Mouse (Mus musculus): ENCODE results near the gene Il17ra. TPM values are rescaled to one million over a fixed set of nuclear protein-coding genes. Genes with fewer than 3 reads are reported as not detected.

The Il17ra gene
- polyA plus RNA-seq, 1 experiment from 2014 or later, result 4.2 TPM

- peak overlapping the region; percentile 79 for H3K4me2 ChIP-seq
- peak overlapping the region; percentile 87 for H3K4me3 ChIP-seq
- 11% methylated on average over 22 of the region's 22 CpGs for WGBS
- 0 out of 2 replicates have a peak overlapping the region, but pooled peaks have one; percentile 97 for H3K27ac ChIP-seq
- peak overlapping the region; percentile 91 for H3K9ac ChIP-seq
- no peaks in the 10 kb centered on the region for H3K36me3 ChIP-seq (replicated peaks)
- no peak for ATAC-seq (replicated peaks)
- peaks cover 49% of the 10 kb centered on the region for H3K4me1 ChIP-seq
- no peaks in the 10 kb centered on the region for H3K27me3 ChIP-seq (replicated peaks)
- no peaks in the 10 kb centered on the region for H3K9me3 ChIP-seq
Measured at GRCm38 (mm10) chr6:120491862-120492498, 28.9 kb downstream of the Il17ra start.

- under 1% methylated on average over 87 of the region's 95 CpGs for WGBS
- Histone ChIP-seq H3K9ac (peak overlapping the region; percentile 91), H3K4me3 (peak overlapping the region; percentile 87), H3K9me3 (no peaks in the 10 kb centered on the region), H3K4me1 (peaks cover 49% of the 10 kb centered on the region), H3K36me3 (replicated peaks) (no peaks in the 10 kb centered on the region), H3K27ac (peak overlapping the region; percentile 97), H3K4me2 (peak overlapping the region; percentile 79), H3K27me3 (replicated peaks) (no peaks in the 10 kb centered on the region)
- ATAC-seq (replicated peaks), result peak; percentile 28
Measured at GRCm38 (mm10) chr6:120492499-120493373, 29.7 kb downstream of the Il17ra start.

- Histone ChIP-seq H3K9me3 (no peaks in the 10 kb centered on the region), H3K27me3 (replicated peaks) (no peaks in the 10 kb centered on the region), H3K9ac (peak within 1 kb of the TSS; percentile 91), H3K36me3 (replicated peaks) (no peaks in the 10 kb centered on the region), H3K4me2 (peak within 1 kb of the TSS; percentile 79), H3K4me3 (peak within 1 kb of the TSS; percentile 87), H3K4me1 (peaks cover 49% of the 10 kb centered on the region), H3K27ac (peak within 1 kb of the TSS; percentile 97)
- ATAC-seq (replicated peaks), result peak; percentile 88
- WGBS, result under 1% methylated on average over 63 of the region's 84 CpGs
Measured at GRCm38 (mm10) chr6:120493374-120494181, 30.5 kb downstream of the Il17ra start, which contains the start of gene Tmem121b. Gene Tmem121b, minus strand, starts transcription at chr6:120493807.

GRCm38 (mm10) chr6:120496544-120496943 lies 33.5 kb downstream of the Il17ra start:
- H3K9me3 ChIP-seq, result no peaks in the 10 kb centered on the region
- no peak overlapping the region for H3K4me2 ChIP-seq
- H3K36me3 ChIP-seq (replicated peaks), result no peaks in the 10 kb centered on the region
- 51% methylated on average over 3 of the region's 3 CpGs for WGBS
- no peaks in the 10 kb centered on the region for H3K27me3 ChIP-seq (replicated peaks)
- no peak overlapping the region for H3K4me3 ChIP-seq
- ATAC-seq (replicated peaks), result no peak
- H3K4me1 ChIP-seq, result peaks cover 22% of the 10 kb centered on the region
- H3K27ac ChIP-seq, result no peak overlapping the region
- H3K9ac ChIP-seq, result no peak overlapping the region

GRCm38 (mm10) chr6:120504051-120504450 lies 41.0 kb downstream of the Il17ra start:
- Histone ChIP-seq H3K4me2 (no peak overlapping the region), H3K9ac (no peak overlapping the region), H3K27ac (no peak overlapping the region), H3K36me3 (replicated peaks) (no peaks in the 10 kb centered on the region), H3K9me3 (no peaks in the 10 kb centered on the region), H3K4me1 (no peaks in the 10 kb centered on the region), H3K27me3 (replicated peaks) (no peaks in the 10 kb centered on the region), H3K4me3 (no peak overlapping the region)
- no peak for ATAC-seq (replicated peaks)
- 71% methylated on average over 3 of the region's 3 CpGs for WGBS

GRCm38 (mm10) chr6:120505531-120505930 lies 42.5 kb downstream of the Il17ra start:
- H3K9ac ChIP-seq, result no peak overlapping the region
- no peak overlapping the region for H3K27ac ChIP-seq
- no peak overlapping the region for H3K4me3 ChIP-seq
- H3K4me2 ChIP-seq, result no peak overlapping the region
- WGBS, result 53% methylated on average over 4 of the region's 4 CpGs
- no peak for ATAC-seq (replicated peaks)
- H3K4me1 ChIP-seq, result no peaks in the 10 kb centered on the region
- no peaks in the 10 kb centered on the region for H3K9me3 ChIP-seq
- no peaks in the 10 kb centered on the region for H3K27me3 ChIP-seq (replicated peaks)
- no peaks in the 10 kb centered on the region for H3K36me3 ChIP-seq (replicated peaks)

- no peak for ATAC-seq (replicated peaks)
- H3K4me3 ChIP-seq, result no peak overlapping the region
- no peaks in the 10 kb centered on the region for H3K27me3 ChIP-seq (replicated peaks)
- no peak overlapping the region for H3K9ac ChIP-seq
- 91% methylated on average over 4 of the region's 4 CpGs for WGBS
- no peak overlapping the region for H3K4me2 ChIP-seq
- H3K9me3 ChIP-seq, result no peaks in the 10 kb centered on the region
- no peak overlapping the region for H3K27ac ChIP-seq
- H3K36me3 ChIP-seq (replicated peaks), result 0 out of 2 replicates have a peak, but pooled peaks cover 3% of the 10 kb centered on the region
- no peaks in the 10 kb centered on the region for H3K4me1 ChIP-seq
Measured at GRCm38 (mm10) chr6:120508645-120509044, 45.6 kb downstream of the Il17ra start.

- H3K4me3 ChIP-seq, result no peak overlapping the region
- peaks cover 9% of the 10 kb centered on the region; the same call in 1 of the 2 replicates for H3K36me3 ChIP-seq (replicated peaks)
Measured at GRCm38 (mm10) chr6:120509975-120510374, 46.9 kb downstream of the Il17ra start.

GRCm38 (mm10) chr6:120510425-120510824 lies 47.4 kb downstream of the Il17ra start:
- no peak overlapping the region for H3K9ac ChIP-seq
- no peak for ATAC-seq (replicated peaks)
- no peak overlapping the region for H3K4me3 ChIP-seq
- H3K27me3 ChIP-seq (replicated peaks), result no peaks in the 10 kb centered on the region
- H3K4me2 ChIP-seq, result no peak overlapping the region
- no peaks in the 10 kb centered on the region for H3K9me3 ChIP-seq
- peaks cover 9% of the 10 kb centered on the region; the same call in 1 of the 2 replicates for H3K36me3 ChIP-seq (replicated peaks)
- no peaks in the 10 kb centered on the region for H3K4me1 ChIP-seq
- H3K27ac ChIP-seq, result no peak overlapping the region
- WGBS, result 94% methylated on average over 8 of the region's 8 CpGs

More at GRCm38 (mm10) chr6:120509975-120510374, 46.9 kb downstream of the Il17ra start:
- no peaks in the 10 kb centered on the region for H3K4me1 ChIP-seq
- H3K27me3 ChIP-seq (replicated peaks), result no peaks in the 10 kb centered on the region
- H3K4me2 ChIP-seq, result no peak overlapping the region
- no peak overlapping the region for H3K27ac ChIP-seq
- no peak for ATAC-seq (replicated peaks)
- H3K9ac ChIP-seq, result no peak overlapping the region
- WGBS, result 89% methylated on average over 7 of the region's 7 CpGs
- no peaks in the 10 kb centered on the region for H3K9me3 ChIP-seq

- Histone ChIP-seq H3K27me3 (replicated peaks) (no peaks in the 10 kb centered on the region), H3K4me2 (no peak overlapping the region), H3K9ac (no peak overlapping the region), H3K36me3 (replicated peaks) (peaks cover 9% of the 10 kb centered on the region; the same call in 1 of the 2 replicates), H3K9me3 (no peaks in the 10 kb centered on the region), H3K4me3 (no peak overlapping the region), H3K4me1 (no peaks in the 10 kb centered on the region), H3K27ac (no peak overlapping the region)
- 90% methylated on average over 6 of the region's 6 CpGs for WGBS
- no peak for ATAC-seq (replicated peaks)
Measured at GRCm38 (mm10) chr6:120511212-120511611, 48.2 kb downstream of the Il17ra start.

- WGBS, result 97% methylated on average over 4 of the region's 4 CpGs
- H3K27ac ChIP-seq, result no peak overlapping the region
- peaks cover 9% of the 10 kb centered on the region; the same call in 1 of the 2 replicates for H3K36me3 ChIP-seq (replicated peaks)
- H3K27me3 ChIP-seq (replicated peaks), result no peaks in the 10 kb centered on the region
- H3K4me2 ChIP-seq, result no peak overlapping the region
- no peak overlapping the region for H3K9ac ChIP-seq
- ATAC-seq (replicated peaks), result no peak
- H3K4me1 ChIP-seq, result no peaks in the 10 kb centered on the region
- no peaks in the 10 kb centered on the region for H3K9me3 ChIP-seq
- no peak overlapping the region for H3K4me3 ChIP-seq
Measured at GRCm38 (mm10) chr6:120516422-120516821, 53.4 kb downstream of the Il17ra start.

GRCm38 (mm10) chr6:120516879-120517278 lies 53.8 kb downstream of the Il17ra start:
- Histone ChIP-seq H3K36me3 (replicated peaks) (peaks cover 9% of the 10 kb centered on the region; the same call in 1 of the 2 replicates), H3K9me3 (no peaks in the 10 kb centered on the region)
- no peak for ATAC-seq (replicated peaks)

More at GRCm38 (mm10) chr6:120516879-120517278, 53.8 kb downstream of the Il17ra start:
- H3K27me3 ChIP-seq (replicated peaks), result no peaks in the 10 kb centered on the region
- H3K4me3 ChIP-seq, result no peak overlapping the region
- H3K9ac ChIP-seq, result no peak overlapping the region
- H3K4me1 ChIP-seq, result no peaks in the 10 kb centered on the region
- no peak overlapping the region for H3K27ac ChIP-seq
- no peak overlapping the region for H3K4me2 ChIP-seq
- WGBS, result 96% methylated on average over 6 of the region's 6 CpGs
